Mouse (Mus musculus) kidney, adult 9 months (tissue): ENCODE data around the gene Slc8a2.

Experiments used
- DNase-seq: peaks from one replicate; pipeline ENCODE4 v3.0.0; 2022

Slc8a2 gene

DNA sequence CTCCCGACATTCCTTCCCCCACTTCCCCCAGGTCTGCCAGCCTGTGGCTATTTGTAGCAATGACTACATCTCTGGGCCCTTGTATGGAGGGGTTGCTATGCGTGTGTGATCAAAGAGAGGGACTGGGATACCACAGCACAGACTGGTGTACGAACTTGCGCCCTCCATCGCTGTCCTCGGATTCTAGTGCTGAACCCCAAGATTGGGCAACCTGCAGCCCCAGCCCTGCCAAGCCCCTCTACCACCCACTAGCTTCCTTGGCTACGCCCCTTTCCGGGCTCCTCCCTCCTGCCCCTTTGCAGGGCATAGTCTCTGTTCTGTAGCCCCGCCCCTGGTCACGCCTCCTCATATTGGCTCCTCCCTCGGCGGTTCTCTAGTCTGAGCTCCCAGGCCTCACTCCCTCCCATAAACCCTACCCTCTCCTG, at the start of gene Slc8a2:
Gene Slc8a2, plus strand, starts transcription at position 406 of the 425 bp plus-strand sequence.
- DNase-seq, result peak; percentile 65

DNA sequence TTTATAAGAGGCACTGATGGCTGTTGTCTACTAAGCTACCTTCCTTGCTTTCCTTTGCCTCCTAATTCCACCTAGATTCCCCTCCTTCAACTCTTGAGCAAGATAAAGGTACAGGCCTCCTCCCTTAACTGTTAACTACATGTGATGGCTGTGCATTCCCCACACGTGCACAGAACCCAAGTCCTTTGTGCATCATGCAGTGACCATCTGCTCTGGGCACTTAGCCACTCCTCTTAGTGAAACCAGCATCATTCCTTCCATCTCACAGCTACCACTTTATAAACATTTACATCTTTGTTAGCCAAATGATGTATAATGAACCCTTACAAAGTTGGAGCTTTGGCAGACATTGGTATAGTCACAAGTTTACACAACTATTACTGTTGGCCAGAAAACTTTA, 49.7 kb upstream of the Slc8a2 start:
- DNase-seq, result no peak

DNA sequence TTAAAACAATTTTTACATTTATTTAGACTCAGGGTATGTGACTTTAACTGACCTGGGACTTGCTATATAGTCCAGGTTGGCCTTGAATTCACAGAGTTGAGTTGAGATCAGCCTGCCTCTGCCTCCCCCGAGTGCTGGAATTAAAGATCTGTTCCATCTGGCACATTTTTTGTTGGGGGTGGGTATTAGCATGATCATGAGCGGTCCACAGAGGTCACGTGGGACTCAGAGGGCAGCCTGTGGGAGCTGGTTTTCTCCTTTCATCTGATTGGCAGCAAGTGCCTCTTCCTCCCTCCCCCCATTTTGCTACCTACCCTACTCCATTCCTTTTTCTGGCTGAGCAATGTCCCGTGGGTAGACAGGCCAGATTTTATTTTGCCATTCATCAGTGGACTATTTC, 49.0 kb upstream of the Slc8a2 start:
- DNase-seq, result no peak

DNA sequence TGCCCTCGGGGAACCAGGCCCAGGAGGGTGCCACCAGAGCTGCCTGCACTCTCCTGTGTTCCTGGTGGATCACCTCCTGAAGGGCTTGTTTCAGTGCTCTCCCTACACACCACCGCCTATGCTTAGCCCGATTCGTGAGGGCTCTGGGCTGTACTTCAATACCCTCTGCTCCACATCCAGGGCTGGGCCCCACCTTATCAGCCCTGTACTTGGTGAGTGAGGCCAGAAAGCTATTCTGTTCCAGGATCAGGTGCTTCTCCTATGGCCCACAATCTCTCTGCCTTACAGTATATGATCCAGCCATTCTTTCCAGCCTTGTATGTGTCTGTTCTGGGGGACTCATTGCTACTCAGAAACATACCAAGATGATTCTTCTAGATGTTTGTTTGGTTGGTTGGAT, 46.3 kb upstream of the Slc8a2 start:
- DNase-seq, result no peak

DNA sequence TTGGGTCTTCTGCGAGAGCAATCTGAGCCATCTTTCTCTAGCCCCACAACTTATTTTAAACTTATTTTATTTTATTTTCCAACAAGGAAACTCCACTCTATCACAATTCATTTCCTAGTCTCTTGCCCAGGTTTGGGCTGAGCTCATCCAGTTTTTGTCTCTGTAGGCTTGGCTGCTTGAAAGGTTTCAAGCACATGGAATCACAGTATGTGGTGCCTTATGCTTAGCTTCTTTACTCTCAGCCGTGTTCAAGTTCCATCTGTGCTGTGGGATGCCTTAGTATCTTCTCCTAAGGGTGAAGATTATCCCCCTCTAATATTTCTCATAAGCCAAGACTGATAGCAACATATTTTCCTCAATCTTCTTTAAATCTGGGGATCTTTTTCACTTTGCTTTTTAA, 42.0 kb upstream of the Slc8a2 start:
- DNase-seq, result no peak

DNA sequence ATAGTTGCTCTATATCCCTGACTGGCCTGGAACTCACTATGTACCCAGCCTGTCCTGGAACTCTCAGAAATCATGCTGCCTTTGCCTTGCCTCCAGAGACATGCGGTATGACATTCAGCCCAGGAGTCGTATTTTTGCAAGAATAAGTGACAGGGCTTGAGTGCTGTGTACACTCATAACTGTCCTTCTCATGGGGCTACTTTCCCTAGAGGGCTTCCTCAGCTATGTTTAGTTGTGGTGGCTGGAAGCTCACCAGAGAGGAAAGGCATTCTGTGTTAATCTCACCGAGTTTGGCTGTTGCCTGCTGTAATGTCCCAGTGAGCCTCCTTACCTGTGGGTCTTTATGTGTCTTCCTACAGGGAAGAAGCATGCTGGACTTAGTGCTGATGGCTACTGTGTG, 35.0 kb upstream of the Slc8a2 start:
- DNase-seq, result no peak

DNA sequence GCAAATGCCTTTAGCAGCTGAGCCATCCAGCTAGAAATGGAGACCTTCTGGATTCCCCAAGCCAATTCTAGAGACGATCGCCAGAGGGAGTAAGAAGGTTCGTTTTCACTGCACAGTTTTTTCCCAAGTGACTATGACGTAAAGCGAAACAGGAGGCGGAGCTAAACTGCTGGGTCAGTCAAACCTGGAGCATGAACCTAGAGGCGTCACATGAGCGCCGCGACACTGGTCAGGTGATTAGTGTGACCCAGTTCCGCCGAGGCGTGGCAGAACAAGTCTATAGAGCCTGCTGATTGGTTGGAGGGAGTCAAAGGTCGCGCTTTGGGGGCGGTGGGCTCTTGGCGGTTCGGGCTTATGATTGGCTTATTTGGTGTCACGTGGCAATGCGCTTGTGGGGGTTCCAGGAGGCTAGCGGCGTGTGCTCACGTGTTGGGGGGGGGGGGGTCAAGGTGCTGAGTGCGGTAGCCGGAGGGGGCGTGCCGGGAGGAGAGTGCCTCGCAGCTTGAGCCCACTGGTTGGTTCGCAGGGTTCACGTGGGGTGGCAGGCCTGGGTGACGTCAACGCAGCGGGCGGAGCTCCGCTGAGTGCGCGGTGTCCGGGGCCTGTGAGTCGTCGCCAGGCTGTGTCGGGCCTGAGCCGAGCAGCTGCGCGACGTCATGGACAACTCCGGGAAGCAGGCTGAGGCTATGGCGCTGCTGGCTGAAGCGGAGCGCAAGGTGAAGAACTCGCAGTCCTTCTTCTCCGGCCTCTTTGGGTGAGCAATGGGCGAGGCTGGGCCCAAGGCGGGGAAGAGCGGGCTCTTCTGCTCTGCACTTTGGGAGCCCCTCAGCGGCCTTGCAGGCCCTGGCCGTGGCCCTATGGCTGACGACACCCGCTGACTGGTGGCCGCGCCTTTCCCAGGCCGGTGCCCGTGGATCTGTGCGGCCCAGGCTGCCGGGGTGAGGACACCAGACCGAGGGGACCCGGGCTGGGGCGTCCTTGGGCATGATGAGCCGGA, 31.3 kb upstream of the Slc8a2 start, which contains the start of gene Napa:
Gene Napa, plus strand, starts transcription at position 438 of the 997 bp plus-strand sequence.
- peak; percentile 100 for DNase-seq

DNA sequence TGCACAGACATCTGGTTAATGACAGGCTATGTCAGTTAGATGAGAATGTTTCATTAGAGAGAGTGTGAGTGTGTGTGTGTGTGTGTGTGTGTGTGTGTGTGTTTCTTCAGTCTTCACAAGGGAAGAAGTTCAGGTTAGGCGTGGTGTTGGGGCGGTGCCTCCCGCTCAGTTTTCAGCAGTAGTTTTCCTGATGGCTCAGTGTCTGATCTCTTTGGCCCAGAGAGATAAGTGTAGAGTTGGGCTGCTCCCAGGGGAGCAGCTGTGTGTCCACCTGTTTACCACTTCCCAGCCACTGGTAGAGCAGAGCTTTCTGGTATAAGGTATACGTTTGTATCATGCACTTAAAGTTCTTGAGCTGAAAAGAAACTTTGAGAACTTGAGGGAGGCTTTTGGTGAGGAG, 29.7 kb upstream of the Slc8a2 start:
- no peak for DNase-seq

DNA sequence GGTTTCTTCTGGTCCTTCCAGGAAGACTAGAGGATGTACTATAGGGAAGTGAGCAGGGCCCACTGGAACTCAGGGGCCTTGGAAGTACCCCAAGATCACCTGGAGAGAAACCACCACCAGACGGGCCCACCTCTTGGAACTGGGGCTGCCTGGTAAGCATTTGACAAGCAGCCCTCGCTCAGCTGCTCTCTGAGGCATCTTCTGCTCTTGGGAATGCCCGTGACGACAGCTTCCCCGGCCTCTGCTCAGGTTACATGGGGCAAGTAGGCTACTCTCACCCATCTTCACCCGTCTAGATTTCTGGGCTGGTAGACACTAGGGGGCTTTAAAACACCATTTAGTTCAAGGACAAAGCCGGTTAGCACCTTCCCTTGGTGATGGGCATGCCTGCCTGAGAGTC, 28.5 kb upstream of the Slc8a2 start:
- DNase-seq, result no peak

DNA sequence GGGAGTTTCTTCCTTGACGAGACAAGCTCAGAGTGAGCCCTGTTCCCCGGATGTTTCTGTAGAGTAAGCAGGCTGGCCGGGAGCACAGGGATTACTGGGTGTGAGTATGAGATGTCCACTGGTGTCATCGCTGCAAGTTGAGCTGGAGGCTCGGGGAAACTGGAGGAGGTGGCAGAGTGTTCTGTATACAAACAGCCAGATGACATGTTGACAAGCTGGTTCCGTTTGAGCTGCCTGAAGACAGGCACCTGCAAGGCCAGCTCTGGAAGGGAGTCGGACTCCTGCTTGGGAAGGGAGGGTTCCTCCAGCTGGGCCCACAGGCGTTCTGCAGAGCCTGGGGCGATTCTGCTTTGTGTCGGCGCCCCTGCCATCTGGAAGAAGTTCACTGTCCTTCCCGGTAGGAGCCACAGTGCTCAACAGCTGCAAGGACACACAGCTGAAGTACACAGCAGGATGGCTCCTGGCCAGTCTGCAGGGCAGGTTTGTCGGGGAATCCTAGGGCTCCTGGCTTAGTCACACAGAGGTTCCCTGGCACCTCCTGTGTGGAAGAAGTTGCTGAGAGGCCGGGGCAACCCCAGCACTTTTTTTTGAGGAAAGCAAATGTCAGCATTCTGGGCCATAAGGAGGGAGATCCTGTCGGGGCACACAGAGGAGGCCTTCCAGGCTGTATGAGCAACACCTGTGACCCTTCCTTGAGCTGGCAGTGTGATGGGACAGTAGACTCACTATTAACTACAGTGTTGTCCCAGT, 27.7 kb upstream of the Slc8a2 start:
- no peak for DNase-seq

DNA sequence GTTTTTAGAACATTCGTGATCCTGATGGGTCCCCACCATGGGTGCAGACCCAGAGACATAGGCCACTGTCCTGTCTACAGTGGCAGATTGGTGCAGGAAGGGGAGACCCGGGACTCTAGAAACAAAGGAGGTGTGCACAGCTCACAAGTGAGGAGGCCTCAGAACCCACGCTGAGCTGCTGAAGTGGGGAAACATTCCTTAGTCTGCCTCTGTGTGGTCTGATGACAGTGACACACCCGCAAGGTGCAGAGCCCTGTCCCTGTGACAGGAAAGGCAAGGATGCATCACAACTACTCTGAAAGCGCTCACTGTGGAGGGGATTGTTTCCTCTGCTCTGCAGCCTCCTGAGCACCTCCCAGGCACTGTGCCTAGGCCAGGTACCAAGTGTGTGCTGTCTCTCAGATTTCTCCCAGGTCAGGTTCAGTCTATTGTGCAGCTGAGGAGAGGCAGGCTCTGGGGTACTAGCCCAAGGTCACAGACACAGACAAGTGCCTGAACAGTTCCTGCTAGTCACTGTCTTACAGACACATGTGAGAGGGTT, 26.9 kb upstream of the Slc8a2 start:
- DNase-seq, result no peak

DNA sequence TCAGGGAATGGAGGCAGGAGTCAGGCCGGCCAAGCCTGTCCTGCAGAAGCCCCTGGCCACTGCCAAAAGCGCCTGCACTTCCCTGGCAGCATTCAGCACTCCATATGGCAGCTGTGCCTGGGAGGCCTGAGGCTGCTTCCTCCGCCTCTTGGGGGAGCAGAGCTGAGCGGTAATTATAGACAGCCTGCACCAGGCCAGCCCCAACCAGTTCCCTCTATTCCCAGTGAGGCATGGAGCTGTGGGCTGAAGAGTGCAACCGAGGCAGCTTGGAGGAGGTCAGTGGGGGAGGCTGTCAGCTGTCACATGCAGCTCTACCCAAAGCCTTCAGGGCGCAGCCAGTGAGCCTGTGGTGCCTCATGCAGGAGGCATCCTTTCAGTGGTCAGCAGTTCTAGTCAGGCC, 25.9 kb upstream of the Slc8a2 start:
- DNase-seq, result no peak

DNA sequence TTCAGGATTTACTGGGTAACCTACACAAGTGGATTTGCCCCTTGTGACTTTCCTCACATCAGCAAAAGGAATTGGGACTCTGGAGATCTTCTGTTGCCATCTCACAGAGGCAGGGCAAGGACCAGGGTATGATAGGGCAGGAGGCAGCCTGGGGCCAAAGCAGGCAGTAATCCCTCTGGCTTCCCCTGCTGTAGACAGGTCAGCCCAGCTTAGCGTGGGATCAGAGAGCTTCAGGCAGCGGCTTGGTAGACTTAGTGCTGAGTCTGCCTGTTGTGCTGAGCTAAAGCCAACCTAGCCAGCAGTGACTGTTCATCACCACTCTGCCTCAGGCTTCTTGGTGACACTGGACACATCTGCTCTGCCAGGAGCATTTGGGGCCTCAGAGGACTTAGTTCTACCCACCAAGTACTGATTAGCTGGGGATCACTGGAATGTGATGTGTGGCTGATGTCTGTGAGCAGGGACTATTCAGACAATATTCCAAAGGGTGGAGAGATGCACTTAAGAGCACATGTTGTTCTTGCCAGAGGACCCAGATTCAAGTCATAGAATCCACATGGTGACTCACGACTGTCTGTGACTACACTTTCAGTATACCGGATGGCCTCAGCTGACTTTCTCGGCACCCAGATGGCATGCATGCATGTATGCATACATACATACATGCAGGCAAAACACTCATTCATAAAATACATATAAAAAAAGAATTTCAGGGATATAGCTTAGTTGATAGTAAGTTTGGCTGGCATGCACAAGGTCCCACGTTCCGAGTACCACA, 24.8 kb upstream of the Slc8a2 start:
- DNase-seq, result no peak

DNA sequence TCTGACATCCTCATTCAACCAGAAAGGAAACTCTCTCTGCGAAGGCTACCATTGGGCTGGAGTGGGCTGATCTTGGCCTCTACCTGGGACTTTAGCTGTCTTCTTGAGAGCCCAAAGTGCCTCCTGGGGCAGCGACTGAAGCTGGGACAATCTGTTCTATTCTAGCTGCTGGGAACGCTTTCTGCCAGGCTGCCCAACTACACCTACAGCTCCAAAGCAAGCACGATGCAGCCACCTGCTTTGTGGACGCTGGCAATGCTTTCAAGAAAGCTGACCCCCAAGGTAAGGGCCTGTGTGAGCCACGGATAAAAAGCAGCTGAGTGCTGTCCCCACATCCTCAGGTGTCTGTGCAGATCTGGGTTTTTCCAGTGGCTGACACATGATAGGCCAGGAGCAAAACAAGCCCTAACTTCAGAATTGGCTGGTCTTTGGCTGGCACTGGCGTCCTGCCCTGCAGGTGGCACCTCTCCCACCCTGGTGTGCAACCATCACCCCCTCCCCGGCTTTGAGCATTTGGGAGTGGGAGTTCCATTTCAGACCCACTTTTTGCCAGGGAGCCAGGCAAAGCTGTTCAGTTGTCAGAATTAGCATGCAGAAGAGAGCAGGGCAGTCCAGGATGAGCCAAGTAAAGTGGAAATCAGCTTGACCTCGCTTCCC, 20.6 kb upstream of the Slc8a2 start:
- no peak for DNase-seq

DNA sequence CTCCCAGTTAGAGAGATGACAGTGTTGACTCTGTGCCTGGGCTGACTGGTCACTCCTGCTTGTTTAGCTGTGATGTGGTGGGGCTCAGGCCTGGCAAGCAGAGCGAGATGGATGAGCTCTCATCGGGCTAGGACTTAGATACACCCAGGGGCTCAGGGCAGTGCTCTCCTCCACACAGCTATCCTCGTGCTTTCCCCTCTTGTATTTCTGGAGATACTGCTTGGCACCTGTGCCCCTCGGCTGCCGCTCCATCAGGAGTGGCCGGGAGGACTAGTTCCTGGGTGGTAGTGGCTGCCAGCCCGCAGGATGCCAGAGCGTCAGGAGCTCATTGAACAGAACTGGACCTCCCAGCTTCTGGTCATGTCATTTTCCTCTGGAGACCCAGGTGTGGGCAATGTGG, 19.5 kb upstream of the Slc8a2 start:
- DNase-seq, result no peak

DNA sequence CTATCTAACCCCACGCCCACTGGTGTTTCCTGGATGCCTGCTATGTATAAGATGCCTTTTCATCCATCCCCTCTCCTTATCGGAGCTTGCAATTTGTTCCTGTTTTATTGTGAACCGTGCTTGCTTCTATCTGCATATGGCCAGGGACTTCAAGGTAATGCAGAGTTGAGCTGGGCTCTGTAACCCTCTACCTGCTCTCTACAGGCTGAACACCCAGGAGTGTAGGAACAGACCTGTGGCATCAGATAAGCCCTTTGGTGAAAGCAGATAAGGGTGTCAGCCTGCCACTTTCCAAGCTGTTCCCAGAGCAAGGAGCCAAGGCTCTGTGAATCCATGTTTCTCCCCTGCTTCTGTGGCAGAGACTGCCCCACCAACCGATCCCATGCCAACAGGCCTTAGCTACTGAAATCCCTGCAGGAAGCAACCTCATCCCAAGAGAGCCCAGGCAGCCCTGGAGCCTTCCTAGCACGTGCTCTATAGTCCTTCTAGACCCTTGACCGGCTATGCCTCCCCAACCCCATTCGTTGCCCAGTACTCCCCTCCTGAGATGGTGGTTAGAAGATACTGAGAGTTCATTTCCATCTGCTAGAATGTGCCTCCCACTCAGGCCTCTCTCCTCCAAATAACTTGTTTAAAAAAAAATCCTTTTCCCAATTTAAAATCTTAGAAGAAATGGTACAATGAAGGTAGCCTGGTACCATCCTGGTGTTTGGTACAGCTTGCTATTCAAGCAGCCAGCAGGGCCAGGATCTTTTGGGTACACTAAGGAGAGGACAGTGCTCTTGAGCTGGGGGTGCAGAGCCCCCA, 18.1 kb upstream of the Slc8a2 start:
- no peak for DNase-seq

DNA sequence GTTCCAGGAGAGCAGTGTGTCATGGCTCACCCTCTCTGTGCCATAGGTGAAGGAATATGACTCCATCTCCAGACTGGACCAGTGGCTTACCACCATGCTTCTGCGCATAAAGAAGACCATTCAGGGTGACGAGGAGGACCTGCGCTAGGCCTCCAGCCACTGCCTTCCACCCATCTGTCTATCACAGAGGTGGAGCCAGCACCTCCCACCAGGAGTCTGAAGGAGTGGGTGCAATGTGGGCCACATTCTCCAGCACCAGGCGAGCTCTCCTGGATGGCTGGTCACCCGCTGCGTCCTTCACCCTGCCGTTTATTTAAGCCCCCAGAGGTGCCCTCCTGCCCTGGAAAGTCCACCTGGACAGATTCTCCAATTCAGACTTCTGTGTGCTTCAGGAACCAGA, 13.2 kb upstream of the Slc8a2 start:
- no peak for DNase-seq

DNA sequence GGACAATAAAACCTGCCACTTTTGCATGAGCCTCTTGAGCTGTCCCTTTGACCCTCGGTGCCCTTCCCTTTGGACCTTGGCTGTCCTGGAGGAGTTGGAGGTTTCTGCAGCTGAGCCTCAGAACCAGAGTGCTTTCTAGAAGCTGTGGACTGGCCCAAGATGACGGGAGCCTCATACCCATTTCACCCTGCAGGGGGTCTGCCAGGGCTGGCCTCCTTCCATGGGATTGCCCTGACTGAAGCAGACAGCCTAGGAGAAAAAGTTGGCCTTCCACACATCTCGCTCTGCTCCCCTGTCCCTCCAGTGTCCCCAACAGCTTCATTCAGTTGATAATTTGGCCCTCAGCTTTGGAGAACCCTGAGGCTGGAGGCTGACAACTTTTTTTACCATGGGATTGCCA, 12.5 kb upstream of the Slc8a2 start:
- no peak for DNase-seq

DNA sequence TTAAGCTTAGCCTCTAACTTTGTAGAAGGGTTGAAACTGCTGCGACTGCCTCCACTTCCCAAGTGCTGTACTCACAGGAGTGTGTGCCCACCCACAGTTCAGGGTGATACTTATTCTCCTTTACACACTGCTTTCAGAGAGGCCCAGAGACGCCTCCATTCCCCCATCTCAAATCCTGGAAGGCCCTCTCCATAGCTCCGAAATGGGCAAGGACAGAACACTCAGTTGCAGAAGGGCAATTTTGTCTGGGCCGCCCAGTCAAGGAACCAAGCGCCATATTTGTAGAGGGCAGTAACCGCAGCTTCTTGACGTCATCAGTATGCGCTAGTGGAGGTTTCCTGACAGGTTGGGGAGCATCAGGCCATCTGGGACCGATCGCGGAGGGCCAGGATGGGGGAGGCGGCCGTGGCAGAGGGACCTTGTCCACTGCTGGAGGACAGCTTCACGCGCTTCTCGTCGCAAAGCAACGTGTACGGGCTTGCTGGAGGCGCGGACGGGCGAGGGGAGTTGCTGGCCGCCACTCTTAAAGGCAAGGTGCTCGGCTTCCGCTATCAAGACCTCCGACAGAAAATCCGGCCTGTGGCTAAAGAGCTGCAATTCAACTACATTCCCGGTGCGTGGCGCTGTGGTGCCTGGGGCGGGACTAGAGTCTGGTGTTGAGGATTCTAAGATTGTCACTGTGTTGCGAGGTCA, 9.9 kb upstream of the Slc8a2 start, which contains the start of gene Kptn:
Gene Kptn, plus strand, starts transcription at position 327 of the 693 bp plus-strand sequence.
- DNase-seq, result peak; percentile 93

DNA sequence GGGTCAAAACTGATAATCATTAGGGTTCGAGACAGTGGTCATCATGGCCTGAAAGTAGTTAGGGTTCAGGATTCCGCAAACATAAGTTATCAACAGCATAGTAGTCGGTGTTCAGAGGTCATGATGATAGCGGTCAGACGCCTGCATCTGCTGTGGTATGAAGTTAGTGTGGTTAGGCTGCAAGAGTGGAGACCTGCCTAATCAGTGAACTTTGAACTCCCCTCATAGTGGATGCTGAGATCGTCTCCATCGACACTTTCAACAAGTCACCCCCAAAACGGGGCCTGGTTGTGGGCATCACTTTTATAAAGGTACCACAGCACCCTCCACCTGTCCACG, 9.4 kb upstream of the Slc8a2 start:
- no peak for DNase-seq

DNA sequence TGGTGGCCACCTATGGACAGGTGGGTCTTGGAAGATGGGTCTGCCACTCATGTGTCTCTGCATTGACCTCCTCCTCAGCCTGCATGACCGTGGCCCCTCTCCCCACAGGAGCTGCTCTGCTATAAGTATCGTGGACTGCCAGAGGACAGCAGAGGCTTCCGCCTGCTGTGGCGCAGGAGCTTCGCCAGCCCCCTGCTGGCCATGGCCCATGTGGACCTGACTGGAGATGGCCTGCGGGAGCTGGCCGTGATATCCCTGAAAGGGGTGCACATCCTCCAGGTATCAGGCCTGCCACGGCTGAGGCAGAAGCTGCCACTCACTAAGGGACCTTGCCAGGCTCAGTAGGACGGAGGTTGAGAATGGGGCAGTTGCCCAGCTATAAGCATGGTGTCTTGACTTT, 3.8 kb upstream of the Slc8a2 start:
- no peak for DNase-seq
